Mouse (Mus musculus) layer of hippocampus, postnatal 14 days (tissue): ENCODE measurements around the gene Nphp4. TPM values are rescaled to one million over a fixed set of nuclear protein-coding genes. Genes with fewer than 3 reads are reported as not detected.

Experiments
- DNase-seq, 2 experiments: peaks; one replicate each; pipeline ENCODE4 v3.0.0; 2021 to 2022; ENCODE audit warnings: low spot score in 2 of 2, mixed read lengths in 1 of 2
- total RNA-seq, 2 experiments: library from RNA; stranded (reverse); gene quantifications; 2 replicates each; pipeline ENCODE4 v1.2.3; 2021

Gene Nphp4
- total RNA-seq, 2 experiments from 2014 or later = 24.0 to 25.1 TPM

DNA sequence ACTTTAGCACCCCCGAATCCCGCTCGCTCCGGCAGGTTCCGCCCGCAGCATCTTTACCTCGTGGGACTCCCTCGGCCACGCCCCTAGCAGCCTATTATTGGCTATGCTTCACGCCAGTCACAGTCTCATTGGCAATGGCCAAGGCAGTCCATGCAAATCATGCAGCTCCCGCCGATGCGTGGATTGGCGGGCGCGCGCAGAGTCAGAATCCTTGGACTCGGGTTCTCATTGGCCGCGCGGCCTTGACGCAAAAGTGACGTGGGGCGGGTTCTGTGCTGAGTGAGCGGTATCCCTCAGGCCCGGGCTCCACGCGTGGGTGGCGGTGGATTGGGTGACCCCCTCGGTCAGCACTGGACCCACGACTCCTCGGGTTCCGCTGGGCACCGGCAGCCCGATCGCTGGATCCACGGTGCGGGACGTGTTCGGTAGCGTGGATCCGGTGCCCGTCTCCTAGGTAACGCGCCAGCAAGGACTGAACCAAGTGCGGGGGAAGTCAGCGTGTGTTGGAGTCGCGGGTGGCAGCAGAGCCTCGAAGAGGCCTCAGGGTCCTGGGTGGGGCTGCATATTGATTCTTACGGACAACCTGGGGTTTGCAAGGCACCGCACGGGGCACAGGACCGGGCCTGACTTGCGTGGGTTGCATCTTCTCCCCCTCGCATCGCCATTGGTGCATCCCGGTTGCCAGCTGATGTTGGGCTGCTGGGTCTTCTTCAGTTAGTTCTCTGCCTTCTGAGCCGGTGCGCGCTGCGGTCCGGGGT, 1.1 kb downstream of the Nphp4 start, which contains the start of gene Kcnab2:
TSS of gene Kcnab2 (minus strand) at position 406 of the 758 bp plus-strand sequence.
- peak; percentile 100 for DNase-seq

DNA sequence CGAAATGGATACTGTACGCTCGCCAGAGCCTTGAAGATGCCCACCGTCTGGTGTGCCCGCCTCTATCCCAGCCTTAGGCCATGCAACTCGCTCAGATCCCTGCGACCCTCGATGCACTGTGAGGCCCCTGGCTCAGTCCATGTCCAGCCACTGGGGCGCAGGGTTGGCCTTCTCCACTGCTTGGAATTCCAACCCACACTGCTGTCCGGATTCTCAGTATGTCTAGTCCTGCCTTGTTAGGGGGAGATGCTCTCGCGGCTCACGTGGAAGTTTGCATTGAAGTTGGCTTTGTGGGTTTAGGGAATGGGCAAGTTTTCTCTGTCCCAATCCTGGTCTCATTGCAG, 1.7 kb downstream of the Nphp4 start:
- no peak for DNase-seq

DNA sequence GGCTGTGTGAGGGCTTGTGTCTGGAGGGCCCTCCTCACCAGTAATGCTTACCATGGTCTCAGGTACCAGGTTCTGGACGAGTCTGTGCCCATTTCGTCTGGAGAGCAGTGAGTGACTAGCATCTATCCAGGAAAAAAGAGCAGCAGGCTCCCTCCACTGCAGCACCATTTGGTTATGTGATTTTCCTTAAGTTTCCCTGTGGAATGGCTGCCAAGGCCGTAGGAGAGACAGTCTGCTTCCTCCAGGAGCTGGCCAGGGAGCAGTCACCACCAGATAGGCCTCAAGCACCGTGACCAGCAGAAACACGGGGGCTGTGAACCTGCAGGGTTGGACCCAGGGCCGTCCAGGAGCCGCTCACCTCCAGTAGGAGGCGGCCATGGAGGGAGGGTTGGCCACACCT, 3.9 kb downstream of the Nphp4 start:
- no peak for DNase-seq

DNA sequence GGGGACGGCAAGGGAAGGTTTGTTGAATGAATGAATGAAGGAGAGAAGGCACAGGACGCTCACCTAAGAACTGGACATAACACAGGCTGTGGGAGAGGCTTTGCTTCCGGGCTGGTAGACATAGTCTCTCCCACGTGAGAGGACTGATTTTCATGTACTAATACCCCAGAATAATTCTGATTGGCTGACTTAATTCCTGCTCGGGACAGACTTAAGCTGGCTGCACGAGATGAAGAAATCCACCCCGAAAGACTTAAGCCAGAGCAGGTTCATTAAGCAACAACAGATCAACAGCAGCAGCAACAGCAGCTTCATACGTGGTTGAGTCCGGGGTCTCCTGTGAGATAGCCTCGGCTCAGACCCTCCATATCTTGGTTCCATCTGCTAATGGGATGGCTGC, 11.5 kb downstream of the Nphp4 start:
- no peak for DNase-seq

DNA sequence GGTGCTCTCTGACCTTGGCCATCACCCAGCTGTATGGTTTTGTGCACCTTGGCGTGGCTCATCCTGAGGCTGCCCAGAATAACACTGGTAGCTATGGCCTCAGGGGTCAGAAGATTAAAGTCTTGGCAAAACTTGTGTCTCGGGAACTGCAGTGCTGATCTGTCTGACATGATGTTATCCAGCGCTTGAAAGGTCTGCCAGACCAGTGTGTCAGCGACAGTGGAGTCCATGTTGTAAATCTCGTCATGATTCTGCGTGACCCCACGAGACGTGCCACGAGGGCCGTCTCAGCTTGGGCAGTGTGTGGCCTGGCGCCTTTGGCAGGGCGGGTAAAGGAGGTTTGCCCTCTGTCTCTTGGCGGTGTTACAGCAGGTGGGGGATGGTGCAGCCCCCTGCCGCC, 13.8 kb downstream of the Nphp4 start:
- no peak for DNase-seq

DNA sequence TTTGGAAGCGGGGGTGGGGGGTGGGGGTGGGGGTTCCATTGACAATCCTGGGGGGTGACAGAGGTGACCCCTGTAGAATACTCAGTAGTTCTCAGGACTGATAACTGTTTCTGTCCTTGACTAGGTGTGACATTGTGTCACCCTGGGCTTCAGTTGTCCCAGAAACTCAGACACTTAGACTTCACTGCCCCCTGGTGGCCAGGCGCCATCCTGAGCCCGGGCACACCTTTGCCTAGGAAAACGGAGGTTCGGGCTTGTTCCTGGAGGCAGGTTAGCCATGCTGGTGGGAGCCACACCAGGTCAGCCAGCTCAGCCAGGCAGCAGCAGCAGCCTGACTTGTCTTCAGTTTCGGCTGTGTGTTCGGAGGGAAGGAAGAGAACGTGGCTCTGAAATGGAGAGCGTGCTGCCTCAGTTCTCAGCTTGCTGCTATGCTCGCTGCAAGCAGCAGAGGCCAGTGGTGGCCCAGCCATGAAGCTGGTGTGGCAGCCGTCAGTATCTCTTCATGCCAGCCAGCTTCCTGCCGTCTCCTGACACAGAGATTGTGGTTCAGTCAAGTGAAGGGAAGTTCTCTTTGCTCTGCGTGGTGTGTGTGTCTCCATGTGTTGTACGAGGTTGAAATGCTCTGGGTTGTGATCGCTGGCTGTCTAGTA, 14.9 kb downstream of the Nphp4 start:
- DNase-seq = peak; percentile 71 to 75

DNA sequence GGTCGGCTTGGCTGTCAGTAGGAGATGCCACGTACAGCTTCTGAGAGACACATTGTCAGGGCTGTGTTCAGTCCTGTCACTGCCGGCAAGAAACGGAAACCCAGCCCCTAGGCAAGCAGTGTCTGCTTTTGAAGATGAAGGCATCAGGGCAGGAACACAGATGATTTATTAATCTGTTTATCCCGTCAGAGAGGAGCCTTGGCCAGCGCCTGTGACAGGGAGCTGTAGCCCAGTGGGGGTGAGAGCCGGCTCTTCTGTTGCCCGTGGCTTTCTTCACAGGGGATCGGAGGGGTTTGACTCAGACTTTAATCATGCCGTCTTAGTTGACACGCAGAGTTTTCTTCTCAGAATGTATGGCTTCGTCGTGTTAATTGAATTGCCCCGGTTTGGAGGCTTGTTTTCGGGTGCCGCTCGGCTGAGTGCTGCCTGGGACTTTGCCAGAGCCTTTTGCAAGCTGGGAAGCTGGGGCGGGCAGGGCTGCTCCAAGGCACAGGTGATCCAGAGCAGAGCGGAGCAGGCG, 17.9 kb downstream of the Nphp4 start:
- no peak for DNase-seq

DNA sequence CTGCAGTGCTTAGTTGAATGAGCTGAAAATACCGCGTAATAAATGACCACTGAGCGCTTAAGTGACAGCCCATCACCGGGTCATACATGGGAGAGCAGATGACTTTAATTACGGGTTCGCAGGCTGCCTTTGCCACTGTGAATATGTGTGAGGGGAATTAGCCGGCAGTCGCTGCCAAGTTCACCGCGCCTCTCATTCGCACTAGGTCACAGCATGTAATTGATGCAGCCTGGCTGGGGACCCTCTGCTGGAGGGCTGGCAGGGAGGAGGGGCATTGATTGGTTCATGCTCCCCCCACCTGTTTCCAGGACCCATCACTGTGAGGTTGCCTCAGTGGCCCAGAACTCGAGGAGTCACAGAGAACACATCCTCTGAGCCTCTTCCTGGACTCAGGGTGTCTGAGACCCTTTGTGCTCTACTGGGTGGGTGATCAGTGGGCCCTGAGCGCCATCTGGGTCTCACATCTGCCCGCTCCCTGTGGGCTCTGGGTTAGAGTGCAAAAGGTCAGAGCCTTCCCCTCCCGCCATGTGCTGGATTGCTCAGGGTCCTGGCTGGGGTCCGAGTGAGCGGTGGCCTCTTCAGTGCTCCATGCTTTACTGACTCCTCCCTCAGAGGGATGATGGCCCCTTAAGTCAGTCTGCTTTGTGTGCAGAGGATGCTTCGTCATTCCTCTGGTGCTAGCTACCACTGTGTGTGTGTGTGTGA, 35.9 kb downstream of the Nphp4 start:
- DNase-seq = no peak

DNA sequence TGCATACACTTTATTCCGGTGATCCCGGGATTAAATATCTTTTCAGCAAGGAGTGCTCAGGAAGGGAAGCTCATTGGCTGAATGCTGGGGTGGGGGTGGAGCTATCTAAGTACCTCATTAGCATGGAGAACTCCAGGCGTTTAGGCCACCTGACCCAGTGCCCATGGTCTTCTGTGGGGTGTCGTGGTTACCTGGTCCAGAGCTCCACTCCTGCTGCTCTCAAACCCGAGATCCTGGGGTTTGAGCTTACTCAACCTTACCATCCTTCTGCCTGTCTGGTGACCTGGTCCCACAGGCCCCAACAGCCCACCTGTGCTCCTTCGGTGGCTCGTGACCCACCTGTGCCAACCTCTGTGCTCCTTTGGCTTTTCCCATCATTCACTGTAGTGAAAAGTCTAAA, 38.4 kb downstream of the Nphp4 start:
- DNase-seq = no peak

DNA sequence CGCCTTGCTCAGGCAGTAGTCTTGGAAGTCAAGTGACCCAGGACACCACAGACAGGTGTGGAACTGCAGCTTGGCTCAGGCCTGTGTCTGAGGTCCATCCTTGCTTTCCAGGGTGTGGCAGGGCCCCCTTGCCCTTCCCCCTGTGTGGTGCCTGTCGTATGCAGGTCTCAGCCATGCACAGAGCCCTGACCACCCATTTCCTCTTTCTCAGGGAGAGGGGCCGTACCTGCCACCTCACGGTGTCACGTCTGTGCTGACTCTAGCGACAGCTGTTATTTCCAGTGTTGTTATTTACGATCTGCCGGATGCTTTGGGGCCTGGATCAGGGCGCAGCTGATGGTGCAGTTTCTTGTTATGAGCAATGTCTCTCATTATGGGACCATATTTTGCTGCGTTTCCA, 42.6 kb downstream of the Nphp4 start:
- DNase-seq = no peak

DNA sequence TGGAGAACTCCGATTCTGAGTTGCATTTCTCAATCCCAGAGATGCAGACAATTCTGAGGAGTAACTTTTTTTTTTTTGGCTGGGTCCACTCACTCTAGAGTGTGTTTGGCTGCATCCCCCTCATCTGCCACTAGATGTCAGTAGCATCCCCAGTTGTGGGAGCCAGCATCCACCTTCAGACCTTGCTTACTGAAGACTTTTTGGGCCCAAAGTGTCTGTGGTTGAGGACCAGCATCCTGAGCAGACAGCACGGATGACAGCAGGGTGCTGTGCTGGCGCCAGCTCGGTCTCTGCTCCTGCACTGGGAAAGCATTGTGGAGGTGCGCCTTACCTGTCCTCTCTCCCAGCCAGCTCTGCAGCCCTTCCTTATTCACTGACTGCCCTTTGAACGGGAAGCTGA, 43.6 kb downstream of the Nphp4 start:
- DNase-seq = peak; percentile 64 to 75

DNA sequence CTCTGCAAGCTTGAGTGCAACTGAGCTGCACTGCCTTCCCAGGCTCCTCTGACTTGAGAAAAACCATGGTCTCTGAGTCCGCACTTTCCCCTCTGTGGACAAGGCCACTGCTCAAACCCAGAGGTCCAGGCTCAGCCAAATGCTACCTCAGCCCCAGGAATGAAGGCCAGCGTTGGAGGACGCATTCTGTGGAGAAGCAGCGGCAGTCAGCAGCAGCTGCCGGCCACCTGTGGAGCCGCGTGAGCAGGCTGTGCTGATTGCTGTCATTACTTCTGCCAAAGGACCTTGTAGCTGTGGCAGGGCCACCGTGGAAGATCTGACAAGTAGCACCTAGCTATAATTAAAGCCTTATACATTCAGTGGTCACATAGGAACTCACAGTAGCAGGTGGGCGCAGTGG, 56.4 kb downstream of the Nphp4 start:
- no peak for DNase-seq

DNA sequence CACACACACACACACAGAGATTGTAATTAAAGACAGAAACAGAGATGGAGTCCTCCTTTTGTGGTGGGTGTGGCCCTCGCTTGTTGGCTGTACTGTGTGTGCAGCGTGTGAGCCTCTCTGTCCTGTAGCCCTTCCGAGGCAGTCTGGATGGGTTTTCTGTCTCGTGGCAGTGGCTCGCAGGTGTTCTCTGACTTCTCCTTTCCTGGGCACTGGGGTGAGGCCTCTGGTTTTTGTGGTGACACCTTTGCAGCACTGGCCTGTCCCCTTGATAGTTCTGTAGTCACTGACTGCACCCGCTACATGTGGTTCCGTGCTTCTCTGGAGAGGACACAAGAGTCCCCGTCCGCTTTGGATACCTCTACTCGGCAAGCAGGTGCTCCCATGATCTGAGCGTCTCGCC, 63.2 kb downstream of the Nphp4 start:
- no peak for DNase-seq

DNA sequence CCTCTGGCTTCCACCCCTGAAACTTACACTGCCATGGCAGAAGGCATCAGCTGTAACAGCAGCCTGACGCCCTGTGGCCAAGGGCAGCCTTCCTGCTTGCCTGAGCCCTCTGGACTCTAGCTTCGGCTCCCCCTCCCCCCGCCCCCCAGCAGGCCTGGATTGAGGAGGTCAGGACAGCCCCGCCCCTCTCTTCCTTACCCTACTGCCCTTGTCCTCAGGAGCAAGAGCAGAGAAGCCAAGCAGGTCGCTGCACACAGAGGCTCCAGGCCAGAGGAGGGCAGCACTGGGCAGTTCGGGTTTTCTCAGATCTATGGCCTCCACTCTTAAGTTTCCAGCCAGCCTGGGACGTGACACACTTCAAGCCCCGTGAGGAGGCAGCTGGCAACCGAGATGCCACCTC, 64.7 kb downstream of the Nphp4 start:
- no peak for DNase-seq

DNA sequence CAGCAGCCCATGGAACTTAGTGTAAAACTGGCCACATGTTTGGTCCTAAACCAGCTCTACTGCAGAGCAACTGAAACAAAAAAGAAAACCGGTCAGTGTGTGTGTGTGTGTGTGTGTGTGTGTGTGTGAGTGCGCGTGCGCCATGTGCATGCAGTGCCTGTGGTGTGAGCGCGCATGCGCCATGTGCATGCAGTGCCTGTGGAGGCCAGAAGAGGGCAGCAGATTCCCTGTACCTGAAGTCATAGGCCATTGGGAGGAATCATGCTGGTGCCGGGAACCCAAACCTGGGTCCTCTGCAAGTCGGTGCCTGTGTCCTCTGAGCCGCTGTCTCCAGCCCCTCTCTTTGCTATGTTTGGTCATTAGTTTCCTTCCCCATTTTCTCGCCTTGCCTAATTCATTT, 65.9 kb downstream of the Nphp4 start:
- no peak for DNase-seq

DNA sequence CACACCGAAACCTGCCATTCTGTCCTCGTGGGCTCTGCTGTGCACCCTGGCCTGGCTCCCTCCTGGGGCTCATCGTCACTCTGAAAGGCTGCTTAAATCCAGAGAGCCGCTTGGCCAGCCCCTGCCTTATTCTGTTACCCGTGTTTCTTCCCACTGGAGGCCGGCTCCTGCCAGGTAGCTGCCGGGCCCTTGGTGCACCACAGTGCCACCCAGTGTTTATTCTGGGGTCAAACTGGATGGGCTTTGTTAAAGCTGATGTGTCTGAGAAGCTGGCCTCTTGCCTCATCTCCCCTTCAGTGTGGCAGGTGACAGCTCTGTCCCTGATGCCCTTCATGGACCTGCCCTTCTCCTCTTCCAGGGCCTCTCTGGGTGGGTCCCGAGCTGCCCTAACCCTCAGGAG, 70.0 kb downstream of the Nphp4 start:
- DNase-seq = no peak

DNA sequence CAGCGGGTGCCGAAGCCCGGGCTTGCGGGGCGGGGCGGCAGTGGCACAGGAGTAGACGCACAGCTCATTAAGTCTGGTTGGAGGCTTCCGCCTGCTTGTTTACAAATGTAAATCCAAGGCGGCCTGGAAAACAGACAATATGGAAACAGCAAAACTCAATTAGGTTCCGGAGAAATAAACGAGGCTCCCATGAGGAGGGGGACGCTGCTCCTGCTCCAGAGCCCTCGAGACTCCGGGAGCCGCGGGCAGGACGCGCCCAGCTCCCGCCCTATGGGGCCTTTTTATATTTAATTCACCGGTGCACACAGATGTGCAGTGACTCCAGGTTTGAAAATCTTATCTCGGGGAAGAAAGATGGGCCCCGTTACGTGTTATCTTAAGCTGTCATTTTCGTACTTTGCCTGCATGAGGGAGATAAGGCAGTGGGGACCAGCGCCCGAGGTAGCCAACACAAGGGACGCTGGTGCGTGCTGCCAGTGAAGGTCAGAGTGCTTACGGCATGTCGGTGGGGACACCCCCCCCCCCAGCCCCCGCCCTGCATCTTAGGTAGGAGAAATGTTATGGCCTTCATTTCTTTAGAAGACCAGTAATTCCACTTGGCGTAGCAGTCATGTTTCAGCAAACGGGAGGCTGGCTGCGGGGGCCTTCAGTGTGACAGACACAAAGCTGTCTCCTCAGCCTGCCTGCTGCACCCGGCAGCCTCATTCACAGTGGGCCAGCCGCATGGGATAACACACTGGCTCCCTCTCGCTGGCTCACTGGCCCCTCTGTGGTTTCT, 71.6 kb downstream of the Nphp4 start:
- DNase-seq = peak in 1 of 2 experiments; percentile 41

DNA sequence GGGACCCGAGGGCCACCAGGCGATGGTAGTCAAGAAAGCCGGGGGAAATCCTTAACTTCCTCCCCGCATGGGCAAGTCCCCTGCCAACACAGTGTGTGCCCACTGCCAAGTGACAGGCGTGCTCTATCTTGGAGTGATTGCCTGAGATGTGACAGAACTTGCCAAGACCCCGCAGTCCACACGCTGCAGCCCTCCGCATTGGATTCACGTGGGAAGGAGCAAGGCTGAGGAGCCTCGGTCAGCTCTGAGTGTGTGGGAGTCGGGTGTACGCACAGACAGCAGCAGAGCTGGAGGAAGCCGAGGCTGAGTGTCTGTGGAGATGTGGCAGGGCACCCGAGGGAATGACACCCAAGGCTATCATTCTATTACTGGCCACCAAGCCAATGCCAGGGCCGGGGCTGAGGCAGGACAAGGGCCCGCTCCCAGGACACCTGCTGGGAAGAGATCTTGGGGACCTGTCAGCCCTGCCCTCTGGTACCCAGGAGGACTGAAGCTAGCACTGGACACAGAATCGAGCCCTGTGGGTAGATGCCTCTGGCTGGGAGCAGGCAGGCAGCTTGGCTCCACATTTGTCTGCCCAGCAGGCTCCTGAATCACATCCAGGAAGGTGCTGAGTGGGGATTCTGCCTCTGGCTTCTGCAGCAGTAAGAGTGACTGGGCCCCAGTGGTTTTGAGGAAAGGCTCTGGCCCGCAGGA, 73.1 kb downstream of the Nphp4 start:
- no peak for DNase-seq

DNA sequence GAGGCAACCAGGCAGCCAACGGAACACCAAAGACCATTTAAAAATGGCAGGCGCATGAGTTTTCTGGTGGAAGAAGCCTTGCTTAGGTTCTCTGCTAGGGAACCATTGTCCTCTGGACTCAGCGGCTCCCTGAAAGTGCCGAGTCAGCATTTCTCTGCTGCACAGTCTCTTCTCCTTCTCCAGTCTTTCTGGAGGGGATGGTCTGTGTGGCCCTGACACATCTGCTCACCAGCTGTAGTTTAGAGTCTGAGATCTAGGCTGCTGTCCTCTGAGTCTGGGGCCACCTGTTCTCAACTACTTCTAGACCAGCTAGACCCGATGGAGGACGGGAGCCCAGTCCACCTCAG, 73.7 kb downstream of the Nphp4 start:
- no peak for DNase-seq

DNA sequence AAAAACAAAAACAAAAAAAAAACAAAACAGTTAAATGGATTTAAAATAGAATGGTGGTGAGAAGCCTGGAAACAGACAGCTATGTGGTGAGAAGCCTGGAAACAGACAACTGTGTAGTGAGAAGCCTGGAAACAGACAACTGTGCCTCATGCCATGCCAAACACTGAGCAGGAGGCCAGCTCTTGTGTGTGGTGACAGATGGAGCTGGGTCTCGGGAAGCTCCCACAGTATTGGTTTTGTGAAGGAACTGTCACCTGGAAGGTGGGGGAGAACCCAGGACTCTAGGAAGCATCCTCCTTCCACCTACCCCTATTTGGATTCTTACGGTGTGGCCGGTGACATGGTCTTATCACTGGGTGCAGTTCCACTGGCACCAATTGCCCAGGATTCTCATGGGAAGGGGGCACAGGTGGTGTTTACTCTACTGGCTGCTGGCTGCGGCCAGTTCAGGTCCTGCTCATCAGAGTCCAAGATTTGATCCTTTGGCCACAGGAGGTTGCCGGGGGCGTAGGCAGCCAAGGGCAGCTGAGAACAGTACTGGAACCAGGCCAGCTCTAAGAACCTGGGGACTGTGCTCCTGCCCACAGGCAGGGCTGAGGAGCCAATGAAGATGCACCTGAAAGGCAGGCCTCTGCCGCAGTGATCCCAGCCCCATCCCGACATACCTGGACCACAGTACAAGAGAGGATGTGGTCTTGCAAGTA, 77.2 kb downstream of the Nphp4 start:
- no peak for DNase-seq
